Mouse (Mus musculus) heart, postnatal 0 days (tissue): ENCODE results near the gene Phactr3. TPM values are rescaled to one million over a fixed set of nuclear protein-coding genes. Genes with fewer than 3 reads are reported as not detected.

ENCODE experiments used
- ATAC-seq: fragments of 200-750 bp; cut with Nextera tagmentation; 2 replicates; pipeline ENCODE4 v1.8.0; 2017; ENCODE audit warnings: low read depth, moderate number of reproducible peaks, moderate library complexity; ENCODE audit not compliant: insufficient read depth
- DNase-seq: peaks from one replicate; pipeline ENCODE4 v3.0.0-alpha.2; 2016; ENCODE audit warnings: low spot score
- H3K27ac ChIP-seq: fragments of 300-500 bp; sonication (generic); 2 replicates; pipeline ENCODE4 v1.5.1; 2014; ENCODE audit warnings: low read depth, mild to moderate bottlenecking
- H3K27me3 ChIP-seq: fragments of 300-500 bp; sonication (generic); 2 replicates; pipeline ENCODE4 v1.6.1; 2014; ENCODE audit warnings: low read length, mixed read lengths; ENCODE audit not compliant: control insufficient read depth, insufficient read depth
- H3K36me3 ChIP-seq: fragments of 300-500 bp; sonication (generic); replicated peaks from 2 replicates; pipeline ENCODE4 v1.6.1; 2014; ENCODE audit warnings: low read length, mixed read lengths; ENCODE audit not compliant: control insufficient read depth, insufficient read depth
- H3K4me1 ChIP-seq: fragments of 300-500 bp; sonication (generic); 2 replicates; pipeline ENCODE4 v1.6.1; 2014; ENCODE audit warnings: antibody characterized with exemption; ENCODE audit not compliant: control insufficient read depth, insufficient read depth
- H3K4me2 ChIP-seq: fragments of 300-500 bp; sonication (generic); 2 replicates; pipeline ENCODE4 v1.6.1; 2014; ENCODE audit warnings: low read depth, mild to moderate bottlenecking, low read length, moderate library complexity
- H3K4me3 ChIP-seq: fragments of 300-500 bp; sonication (generic); 2 replicates; pipeline ENCODE4 v1.5.1; 2014; ENCODE audit warnings: low read depth, low read length
- H3K9ac ChIP-seq: fragments of 300-500 bp; sonication (generic); replicated peaks from 2 replicates; pipeline ENCODE4 v1.6.1; 2014; ENCODE audit warnings: low read depth, low read length, mixed read lengths
- H3K9me3 ChIP-seq: fragments of 300-500 bp; sonication (generic); replicated peaks from 2 replicates; pipeline ENCODE4 v1.6.1; 2016; ENCODE audit warnings: low read length; ENCODE audit not compliant: control insufficient read depth
- CTCF ChIP-seq: IDR thresholded peaks from 2 replicates; pipeline ENCODE4 v1.5.1; 2016; ENCODE audit warnings: antibody characterized with exemption, control low read depth, low read depth
- EP300 ChIP-seq: IDR thresholded peaks from 2 replicates; pipeline ENCODE4 v1.6.1; 2016; ENCODE audit warnings: antibody characterized with exemption, low read depth
- WGBS: fragments of 180-500 bp; shearing (Covaris S2); extraction: QIAGEN DNeasy Blood & Tissue Kit; methylation state at CpG from one replicate; pipeline ENCODE4 v1.1.7; 2014; 5-methylcytosine and 5-hydroxymethylcytosine counted together
- polyA plus RNA-seq: library from polyadenylated mRNA; unstranded; fragments of >200 nt; fragmentation: Nextera tagmentation; extraction: Ambion mirVana; gene quantifications from 2 replicates; pipeline ENCODE4 v1.2.1, GENCODE M21; 2015
- total RNA-seq: library from RNA; depleted of rRNA; stranded (reverse); fragments of >200 nt; gene quantifications from 2 replicates; pipeline ENCODE4 v1.2.3, GENCODE M21; 2014; ENCODE audit warnings: low replicate concordance

Gene Phactr3
- total and polyA plus RNA-seq, 2 experiments from 2014 or later: 3.6 to 4.0 TPM

DNA sequence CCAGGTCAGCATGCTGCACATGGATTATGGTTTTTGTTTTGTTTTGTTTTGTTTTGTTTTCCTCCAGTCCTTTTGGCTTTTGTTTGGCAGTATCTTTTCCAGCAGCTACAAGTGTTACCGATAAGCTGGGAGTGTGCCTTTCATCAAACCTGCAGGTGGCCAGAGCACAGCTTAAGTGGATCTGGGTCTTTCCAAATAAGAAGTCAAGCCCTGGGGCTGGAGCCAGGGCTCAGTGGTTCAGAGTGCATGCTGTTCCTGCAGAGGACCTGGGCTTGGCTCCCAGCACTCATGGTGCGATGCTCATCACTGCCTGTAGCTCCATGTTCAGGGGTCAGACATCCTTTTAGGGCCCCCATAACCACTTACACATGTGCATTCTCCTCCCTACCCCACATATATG lies 55.2 kb downstream of the Phactr3 start:
- H3K9ac ChIP-seq: no peak overlapping the region
- no peaks in the 10 kb centered on the region for H3K4me1 ChIP-seq
- TF ChIP-seq CTCF (no peak), EP300 (no peak)
- no peak overlapping the region for H3K27ac ChIP-seq
- WGBS: 40% methylated on average over 2 of the region's 2 CpGs
- H3K4me3 ChIP-seq: no peak overlapping the region
- H3K4me2 ChIP-seq: no peak overlapping the region
- H3K27me3 ChIP-seq: no peaks in the 10 kb centered on the region
- no peaks in the 10 kb centered on the region for H3K9me3 ChIP-seq
- no peaks in the 10 kb centered on the region for H3K36me3 ChIP-seq
- ATAC-seq (no peak), DNase-seq (no peak)

DNA sequence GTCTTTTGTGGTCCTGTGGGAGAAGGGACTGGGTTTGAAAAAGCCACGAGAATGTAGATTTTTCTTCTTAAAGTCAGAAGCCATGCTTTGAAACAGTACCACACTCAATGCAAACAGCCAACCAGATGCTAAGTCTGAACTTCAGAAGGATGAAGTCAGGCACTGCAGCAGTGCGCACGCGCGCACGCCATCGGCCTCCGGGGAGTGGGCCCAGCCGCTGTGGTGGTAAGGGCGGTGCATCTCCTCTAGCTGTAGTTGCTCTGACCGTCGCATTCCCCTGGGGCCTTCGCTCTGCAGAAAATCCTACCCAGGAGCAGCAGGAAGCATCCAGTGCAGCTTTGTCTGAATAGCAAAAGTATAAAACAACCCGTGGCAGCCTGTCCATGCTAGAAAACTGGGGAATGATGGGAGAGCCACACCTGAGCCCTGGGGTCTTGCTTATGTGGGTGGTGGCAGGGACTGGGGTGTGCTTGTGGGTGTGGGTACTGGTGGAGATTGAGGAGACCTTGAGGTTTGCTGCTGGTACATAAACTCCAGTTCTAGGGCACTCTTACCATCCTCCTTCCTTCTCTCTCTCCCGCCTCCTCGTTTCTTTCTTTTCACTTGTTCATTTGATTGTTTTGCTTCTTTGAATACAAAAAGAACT lies 56.6 kb downstream of the Phactr3 start:
- TF ChIP-seq EP300 (no peak), CTCF (no peak)
- WGBS: 34% methylated on average over 16 of the region's 16 CpGs
- H3K4me3 ChIP-seq: no peak overlapping the region
- no peak for ATAC-seq
- DNase-seq: no peak
- no peak overlapping the region for H3K4me2 ChIP-seq
- H3K4me1 ChIP-seq: no peaks in the 10 kb centered on the region
- H3K27me3 ChIP-seq: no peaks in the 10 kb centered on the region
- no peaks in the 10 kb centered on the region for H3K36me3 ChIP-seq
- H3K9me3 ChIP-seq: no peaks in the 10 kb centered on the region
- no peak overlapping the region for H3K27ac ChIP-seq
- H3K9ac ChIP-seq: no peak overlapping the region

- TF ChIP-seq EP300 (no peak), CTCF (no peak)
- ATAC-seq (no peak), DNase-seq (no peak)
- no peak overlapping the region for H3K27ac ChIP-seq
- no peaks in the 10 kb centered on the region for H3K4me1 ChIP-seq
- 64% methylated on average over 5 of the region's 5 CpGs for WGBS
- no peak overlapping the region for H3K4me2 ChIP-seq
- no peaks in the 10 kb centered on the region for H3K9me3 ChIP-seq
- no peaks in the 10 kb centered on the region for H3K36me3 ChIP-seq
- H3K27me3 ChIP-seq: no peaks in the 10 kb centered on the region
- no peak overlapping the region for H3K9ac ChIP-seq
- no peak overlapping the region for H3K4me3 ChIP-seq
These were observed 65.5 kb downstream of the Phactr3 start for GRCm38 (mm10) chr2:178184251-178184650.

GRCm38 (mm10) chr2:178184862-178185261 lies 66.1 kb downstream of the Phactr3 start:
- Histone ChIP-seq H3K4me1 (no peaks in the 10 kb centered on the region), H3K9me3 (no peaks in the 10 kb centered on the region), H3K4me3 (no peak overlapping the region), H3K4me2 (no peak overlapping the region), H3K36me3 (no peaks in the 10 kb centered on the region), H3K9ac (no peak overlapping the region), H3K27me3 (no peaks in the 10 kb centered on the region), H3K27ac (no peak overlapping the region)
- no peak for TF ChIP-seq CTCF
- TF ChIP-seq EP300: no peak
- DNase-seq: no peak
- ATAC-seq: no peak
- WGBS: 57% methylated on average over 6 of the region's 6 CpGs

DNA sequence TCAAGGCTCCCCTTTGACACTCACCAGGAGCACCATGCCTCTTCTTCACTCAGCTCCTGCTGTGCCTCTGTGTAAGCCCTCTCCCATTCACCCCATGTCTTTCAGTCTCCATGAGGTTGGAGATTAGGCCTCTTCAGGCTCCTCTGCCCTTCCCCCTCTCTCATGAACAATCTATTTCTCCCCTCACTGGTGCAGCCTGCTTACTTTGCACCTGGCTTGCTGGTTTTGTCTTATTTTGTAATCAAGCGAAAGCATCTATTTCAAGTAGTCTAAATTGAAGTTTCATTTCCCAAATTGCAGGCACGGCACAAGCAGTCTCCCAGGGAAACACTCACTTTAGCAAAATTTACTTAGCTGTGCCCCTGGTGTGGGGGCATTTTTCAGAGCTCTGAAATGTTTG lies 70.2 kb downstream of the Phactr3 start:
- Histone ChIP-seq H3K27ac (no peak overlapping the region), H3K36me3 (no peaks in the 10 kb centered on the region), H3K27me3 (no peaks in the 10 kb centered on the region), H3K9me3 (no peaks in the 10 kb centered on the region), H3K9ac (no peak overlapping the region), H3K4me1 (no peaks in the 10 kb centered on the region), H3K4me3 (no peak overlapping the region), H3K4me2 (no peak overlapping the region)
- no peak for TF ChIP-seq EP300
- TF ChIP-seq CTCF: no peak
- ATAC-seq: no peak
- WGBS: 71% methylated on average over 2 of the region's 2 CpGs
- DNase-seq: no peak

DNA sequence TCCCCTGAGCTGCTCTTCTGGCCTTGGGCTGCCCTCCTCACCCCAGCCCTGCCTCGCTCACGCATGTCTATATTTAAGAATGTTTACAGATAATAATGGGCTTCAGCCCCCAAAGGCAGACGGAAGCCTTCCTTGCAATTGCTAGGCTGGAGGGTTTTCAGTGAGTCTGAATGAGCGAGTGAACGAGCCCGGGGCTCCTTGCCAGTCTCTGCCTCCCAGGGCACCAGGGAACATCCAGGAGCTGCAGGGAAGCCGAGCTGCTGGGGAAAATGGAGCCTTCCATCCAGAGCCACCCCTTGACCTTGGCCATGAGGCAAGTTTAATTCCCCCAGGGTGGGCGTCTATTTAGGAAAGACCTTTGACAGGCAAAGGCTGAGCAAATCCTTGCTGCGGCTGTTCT lies 74.1 kb downstream of the Phactr3 start:
- Histone ChIP-seq H3K27ac (no peak overlapping the region), H3K9me3 (no peaks in the 10 kb centered on the region), H3K36me3 (no peaks in the 10 kb centered on the region), H3K4me3 (no peak overlapping the region), H3K4me2 (no peak overlapping the region), H3K4me1 (peaks cover 3% of the 10 kb centered on the region; the same call in 1 of the 2 replicates), H3K27me3 (no peaks in the 10 kb centered on the region), H3K9ac (no peak overlapping the region)
- TF ChIP-seq CTCF: no peak
- no peak for TF ChIP-seq EP300
- 47% methylated on average over 9 of the region's 9 CpGs for WGBS
- DNase-seq (no peak), ATAC-seq (no peak)
